Mouse (Mus musculus): Measurements from ENCODE around the gene 9530003J23Rik.

- TF ChIP-seq TAL1 (IDR thresholded peaks at IDR 0.05; ENCODE audit: low read length) (no peak), GATA1 (IDR thresholded peaks at IDR 0.05; ENCODE audit: low read length) (no peak)
These were observed 45.1 kb downstream of the 9530003J23Rik start for GRCm38 (mm10) chr10:117193364-117193763.
